Mouse (Mus musculus): ENCODE data around the gene Aifm2.

GRCm38 (mm10) chr10:61680015-61680913, 34.8 kb upstream of the Aifm2 start, which contains the start of gene Sar1a:
- TF ChIP-seq POLR2A (IDR thresholded peaks at IDR 0.05; ENCODE audit: insufficient read length, low read depth) (peak; percentile 91), REST (IDR thresholded peaks at IDR 0.05; ENCODE audit: insufficient read depth, insufficient read length) (no peak), SRF (IDR thresholded peaks at IDR 0.05; ENCODE audit: control insufficient read depth, insufficient read length, low read depth) (peak; percentile 24), USF1 (IDR thresholded peaks at IDR 0.05; ENCODE audit: low read depth) (peak; percentile 29), TCF3 (IDR thresholded peaks at IDR 0.05; ENCODE audit: insufficient read length, low read depth) (no peak), TCF12 (IDR thresholded peaks at IDR 0.05; ENCODE audit: insufficient read depth, poor library complexity, severe bottlenecking) (no peak), CEBPB (IDR thresholded peaks at IDR 0.05; ENCODE audit: insufficient read depth, poor library complexity, severe bottlenecking) (no peak), E2F4 (IDR thresholded peaks at IDR 0.05; ENCODE audit: insufficient read depth) (no peak), MAX (IDR thresholded peaks at IDR 0.05; ENCODE audit: low read depth) (no peak), MYOG (IDR thresholded peaks at IDR 0.05; ENCODE audit: control insufficient read depth in 1 of 3, insufficient read depth in 1 of 3, insufficient read length in 2 of 3, low read depth in 2 of 3) (no peak)
